Mouse (Mus musculus) embryonic fibroblast, embryonic 13.5 days (primary cell): ENCODE measurements around the gene Gm17018. TPM values are rescaled to one million over a fixed set of nuclear protein-coding genes. Genes with fewer than 3 reads are reported as not detected.

Experiments
- H3K27ac ChIP-seq: 2 replicates; pipeline ENCODE4 v1.5.1; 2012; ENCODE audit warnings: low read length, control low read depth, inconsistent platforms; ENCODE audit not compliant: insufficient read depth
- H3K4me1 ChIP-seq: 2 replicates; pipeline ENCODE4 v1.6.1; 2011; ENCODE audit warnings: low read length; ENCODE audit not compliant: control insufficient read depth, insufficient read depth
- H3K4me3 ChIP-seq: 2 replicates; pipeline ENCODE4 v1.5.1; 2011; ENCODE audit warnings: mild to moderate bottlenecking, control low read depth, low read length; ENCODE audit not compliant: insufficient read depth
- CTCF ChIP-seq: IDR thresholded peaks from 2 replicates; pipeline ENCODE4 v1.5.1; 2011; ENCODE audit warnings: mild to moderate bottlenecking, control low read depth, low read length, moderate library complexity, borderline replicate concordance; ENCODE audit not compliant: insufficient read depth
- POLR2A ChIP-seq: IDR thresholded peaks from 2 replicates; pipeline ENCODE4 v1.6.1; 2011; ENCODE audit warnings: low read depth, mild to moderate bottlenecking, control low read depth, low read length, moderate library complexity
- polyA plus RNA-seq: library from polyadenylated mRNA; stranded (reverse); fragments of >200 nt; gene quantifications from 2 replicates; pipeline ENCODE4 v1.2.4, GENCODE M21; 2011; ENCODE audit warnings: low read depth; ENCODE audit not compliant: missing spikeins, insufficient read length

Gm17018 gene
- polyA plus RNA-seq, 1 experiment, result 26.7 TPM

- Histone ChIP-seq H3K4me1 (no peaks in the 10 kb centered on the region), H3K4me3 (no peak overlapping the region), H3K27ac (no peak overlapping the region)
- TF ChIP-seq CTCF (no peak), POLR2A (no peak)
These were observed 56.3 kb downstream of the Gm17018 start for GRCm38 (mm10) chr19:45616735-45617134.

- H3K4me3 ChIP-seq, result no peak overlapping the region
- no peaks in the 10 kb centered on the region for H3K4me1 ChIP-seq
- TF ChIP-seq CTCF, result no peak
- TF ChIP-seq POLR2A, result no peak
- H3K27ac ChIP-seq, result no peak overlapping the region
These were observed 57.8 kb downstream of the Gm17018 start for GRCm38 (mm10) chr19:45618184-45618583.

- no peak for TF ChIP-seq POLR2A
- no peak for TF ChIP-seq CTCF
- no peaks in the 10 kb centered on the region for H3K4me1 ChIP-seq
- no peak overlapping the region for H3K4me3 ChIP-seq
- H3K27ac ChIP-seq, result no peak overlapping the region
These were observed 59.5 kb downstream of the Gm17018 start for GRCm38 (mm10) chr19:45619744-45620501.

GRCm38 (mm10) chr19:45621061-45621460 lies 60.6 kb downstream of the Gm17018 start:
- Histone ChIP-seq H3K4me1 (no peaks in the 10 kb centered on the region), H3K27ac (no peak overlapping the region), H3K4me3 (no peak overlapping the region)
- TF ChIP-seq POLR2A, result no peak
- TF ChIP-seq CTCF, result no peak

GRCm38 (mm10) chr19:45622144-45622543 lies 61.7 kb downstream of the Gm17018 start:
- Histone ChIP-seq H3K4me1 (no peaks in the 10 kb centered on the region), H3K27ac (no peak overlapping the region), H3K4me3 (no peak overlapping the region)
- TF ChIP-seq CTCF (no peak), POLR2A (no peak)

GRCm38 (mm10) chr19:45623710-45624109 lies 63.3 kb downstream of the Gm17018 start:
- no peak overlapping the region for H3K27ac ChIP-seq
- H3K4me3 ChIP-seq, result no peak overlapping the region
- TF ChIP-seq CTCF, result no peak
- TF ChIP-seq POLR2A, result no peak
- H3K4me1 ChIP-seq, result no peaks in the 10 kb centered on the region

GRCm38 (mm10) chr19:45627036-45627435 lies 66.6 kb downstream of the Gm17018 start:
- Histone ChIP-seq H3K27ac (no peak overlapping the region), H3K4me1 (no peaks in the 10 kb centered on the region), H3K4me3 (no peak overlapping the region)
- TF ChIP-seq POLR2A, result no peak
- TF ChIP-seq CTCF, result no peak

- no peaks in the 10 kb centered on the region for H3K4me1 ChIP-seq
- TF ChIP-seq POLR2A (no peak), CTCF (no peak)
- no peak overlapping the region for H3K27ac ChIP-seq
- no peak overlapping the region for H3K4me3 ChIP-seq
These were observed 68.2 kb downstream of the Gm17018 start for GRCm38 (mm10) chr19:45628649-45629048.

- TF ChIP-seq POLR2A (no peak), CTCF (no peak)
- no peaks in the 10 kb centered on the region for H3K4me1 ChIP-seq
- H3K4me3 ChIP-seq, result no peak overlapping the region
- H3K27ac ChIP-seq, result no peak overlapping the region
These were observed 68.8 kb downstream of the Gm17018 start for GRCm38 (mm10) chr19:45629219-45629618.

Other genes starting within 250 kb of the Gm17018 start
- gene Btrc, start 196.9 kb upstream of the Gm17018 start, polyA plus RNA-seq, result 30.0 and 33.8 TPM in 2 replicates
- 5.1 and 5.6 TPM in 2 replicates for gene Poll, start 84 bp upstream of the Gm17018 start, polyA plus RNA-seq
- gene Fbxw4, start 99.7 kb downstream of the Gm17018 start, polyA plus RNA-seq, result 13.4 and 18.0 TPM in 2 replicates
- not detected in 2 replicates for gene Fgf8, start 182.3 kb downstream of the Gm17018 start, polyA plus RNA-seq
- gene Npm3, start 189.0 kb downstream of the Gm17018 start, polyA plus RNA-seq, result 95.8 and 99.4 TPM in 2 replicates
- gene Mgea5, start 223.2 kb downstream of the Gm17018 start, polyA plus RNA-seq, result 87.3 and 87.4 TPM in 2 replicates